Mouse (Mus musculus) kidney, adult 2 months (tissue): ENCODE data around the gene Id4.

Source experiments
- CTCF ChIP-seq: fragments of 200-500 bp; conservative IDR thresholded peaks from 2 replicates; pipeline ENCODE4 v1.5.1; 2011; ENCODE audit warnings: low read depth, mild to moderate bottlenecking, control low read depth, low read length, moderate library complexity, mixed read lengths; ENCODE audit not compliant: insufficient read depth, insufficient read length
- POLR2A ChIP-seq: fragments of 200-500 bp; IDR thresholded peaks from one replicate; pipeline ENCODE4 v1.6.1; 2011; ENCODE audit warnings: low read depth, low read length, control low read depth

DNA sequence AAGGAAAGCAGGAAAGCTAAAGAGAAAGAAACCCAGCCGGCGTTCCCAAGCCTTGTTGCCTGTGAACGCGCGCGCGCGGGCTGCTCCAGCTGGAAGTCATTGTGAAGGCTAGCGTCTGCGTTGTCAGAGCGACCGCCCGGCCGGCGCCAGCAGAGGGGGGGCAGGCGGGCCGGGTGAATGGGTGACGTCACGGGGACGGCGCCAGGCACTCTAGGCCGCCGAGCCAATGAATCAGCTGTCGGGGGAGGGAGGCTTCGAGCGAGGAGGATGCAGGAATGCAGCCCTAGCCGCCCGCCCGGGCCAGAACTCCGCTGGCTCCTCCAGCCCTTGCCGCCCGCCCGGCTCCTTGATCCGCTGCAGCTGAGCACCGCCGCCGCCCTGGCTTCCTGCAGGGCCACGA, 33.3 kb upstream of the Id4 start:
- TF ChIP-seq CTCF (no peak), POLR2A (no peak)
